Mouse (Mus musculus): ENCODE data around the gene Serpinb9c. TPM values are rescaled to one million over a fixed set of nuclear protein-coding genes. Genes with fewer than 3 reads are reported as not detected.

Serpinb9c gene
- not detected for polyA plus RNA-seq (2014; fragmentation: Illumina TruSeq; extraction: RNeasy Lipid Tissue Mini Kit (QIAGEN cat#74804); ENCODE audit: low read depth, low replicate concordance)

DNA sequence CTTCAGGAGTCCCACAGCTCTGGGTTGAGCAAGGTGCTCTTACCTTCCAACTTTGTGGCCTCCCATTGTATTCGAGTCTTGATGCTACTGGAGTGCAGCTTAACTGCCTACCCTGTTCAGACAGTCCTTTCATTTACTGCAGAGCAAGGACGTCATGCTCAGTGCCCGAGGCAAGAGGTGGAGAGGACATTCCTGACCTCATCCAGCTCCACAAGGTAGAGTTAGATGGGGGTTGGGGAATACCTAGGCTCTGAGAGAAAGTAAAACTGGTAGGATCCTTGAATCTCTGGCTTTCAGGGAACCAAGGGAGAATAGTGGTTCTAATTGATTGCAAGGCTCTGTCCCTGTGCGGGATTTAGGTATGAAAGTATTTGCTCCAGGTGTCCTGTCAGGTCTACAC is at the start of gene Serpinb9c:
Gene Serpinb9c, minus strand, starts transcription at position 101 of the 400 bp plus-strand sequence.

GRCm38 (mm10) chr13:33192659-33193058 is 33.1 kb upstream of the Serpinb9c start, which contains the start of gene Serpinb9d:
Serpinb9d (plus strand) TSS chr13:33192959.

Other genes with a start within 250 kb of the Serpinb9c start
- 3.7 TPM for gene Serpinb6b, start 194.5 kb downstream of the Serpinb9c start, polyA plus RNA-seq (2014; fragmentation: Illumina TruSeq; extraction: RNeasy Lipid Tissue Mini Kit (QIAGEN cat#74804); ENCODE audit: low read depth, low replicate concordance)
- 7.1 TPM for gene Serpinb9, start 156.5 kb downstream of the Serpinb9c start, polyA plus RNA-seq (2014; fragmentation: Illumina TruSeq; extraction: RNeasy Lipid Tissue Mini Kit (QIAGEN cat#74804); ENCODE audit: low read depth, low replicate concordance)
- 0.25 TPM for gene Serpinb9b, start 132.3 kb downstream of the Serpinb9c start, polyA plus RNA-seq (2014; fragmentation: Illumina TruSeq; extraction: RNeasy Lipid Tissue Mini Kit (QIAGEN cat#74804); ENCODE audit: low read depth, low replicate concordance)
- 0.32 TPM for gene Serpinb1b, start 81.2 kb downstream of the Serpinb9c start, polyA plus RNA-seq (2014; fragmentation: Illumina TruSeq; extraction: RNeasy Lipid Tissue Mini Kit (QIAGEN cat#74804); ENCODE audit: low read depth, low replicate concordance)
- gene Serpinb9d, start 33.2 kb upstream of the Serpinb9c start, polyA plus RNA-seq (2014; fragmentation: Illumina TruSeq; extraction: RNeasy Lipid Tissue Mini Kit (QIAGEN cat#74804); ENCODE audit: low read depth, low replicate concordance) = 0.39 TPM
- gene Serpinb9e, start 89.9 kb upstream of the Serpinb9c start, polyA plus RNA-seq (2014; fragmentation: Illumina TruSeq; extraction: RNeasy Lipid Tissue Mini Kit (QIAGEN cat#74804); ENCODE audit: low read depth, low replicate concordance) = not detected
- gene Serpinb9f, start 164.3 kb upstream of the Serpinb9c start, polyA plus RNA-seq (2014; fragmentation: Illumina TruSeq; extraction: RNeasy Lipid Tissue Mini Kit (QIAGEN cat#74804); ENCODE audit: low read depth, low replicate concordance) = 0.11 TPM
- 2.5 TPM for gene Gm11397, start 236.0 kb upstream of the Serpinb9c start, polyA plus RNA-seq (2014; fragmentation: Illumina TruSeq; extraction: RNeasy Lipid Tissue Mini Kit (QIAGEN cat#74804); ENCODE audit: low read depth, low replicate concordance)

All from testis, adult 10 weeks (tissue).